Mouse (Mus musculus) adrenal gland, adult 8-10 months (tissue): ENCODE data around the gene Rad9a. TPM values are rescaled to one million over a fixed set of nuclear protein-coding genes. Genes with fewer than 3 reads are reported as not detected.

ENCODE experiments used
- microRNA-seq, 2 experiments: library from miRNA; unstranded; fragments of <30 nt; microRNA quantifications; one replicate each; pipeline ENCODE4 v1.2.0; 2022
- total RNA-seq, 4 experiments: library from RNA; stranded (reverse); gene quantifications; 2 replicates each; pipeline ENCODE4 v1.2.4; 2022

The Rad9a gene
- total RNA-seq, 4 experiments from 2014 or later: 8.7 to 14.3 (median 11.9) TPM

Small RNA genes lying within 50 kb of the gene (microRNA-seq; reads per million reads assigned to microRNA genes)
- gene Gm26115: 0 reads per million in 2 experiments

Other genes with a start within 250 kb of the Rad9a start
- 1 to 10 TPM in 2 of 4 experiments, under 1 TPM in 2; 0.11 to 1.5 (median 0.88) TPM for gene Aldh3b3, start 243.0 kb downstream of the Rad9a start, total RNA-seq
- 10 to 100 TPM in 2 of 4 experiments, 1 to 10 TPM in 2; 4.5 to 15.8 (median 9.7) TPM for gene Aldh3b2, start 229.3 kb downstream of the Rad9a start, total RNA-seq
- 10 to 100 TPM; 17.9 to 37.7 (median 23.4) TPM for gene Acy3, start 215.1 kb downstream of the Rad9a start, total RNA-seq
- gene Tbx10, start 208.9 kb downstream of the Rad9a start, total RNA-seq: not detected
- 10 to 100 TPM; 22.8 to 27.3 (median 24.7) TPM for gene Nudt8, start 201.1 kb downstream of the Rad9a start, total RNA-seq
- 1 to 10 TPM in 3 of 4 experiments, under 1 TPM in 1; 0.61 to 1.7 (median 1.3) TPM for gene Gm49405, start 201.0 kb downstream of the Rad9a start, total RNA-seq
- gene Doc2g, start 198.3 kb downstream of the Rad9a start, total RNA-seq: 1 to 10 TPM; 1.5 to 2.5 (median 1.7) TPM
- 100 to 1,000 TPM; 235 to 340 (median 280) TPM for gene Ndufv1, start 188.9 kb downstream of the Rad9a start, total RNA-seq
- 100 to 1,000 TPM; 366 to 409 (median 394) TPM for gene Gstp1, start 163.7 kb downstream of the Rad9a start, total RNA-seq
- 10 to 100 TPM; 45.4 to 79.1 (median 67.8) TPM for gene Gstp2, start 155.6 kb downstream of the Rad9a start, total RNA-seq
- 1 to 10 TPM in 1 of 4 experiments, under 1 TPM in 3; 0.56 to 1.1 (median 0.77) TPM for gene Gstp3, start 142.1 kb downstream of the Rad9a start, total RNA-seq
- not detected for gene Cabp2, start 120.1 kb downstream of the Rad9a start, total RNA-seq
- gene Cdk2ap2, start 104.5 kb downstream of the Rad9a start, total RNA-seq: 100 to 1,000 TPM; 100 to 146 (median 129) TPM
- gene Pitpnm1, start 101.7 kb downstream of the Rad9a start, total RNA-seq: 100 to 1,000 TPM in 1 of 4 experiments, 10 to 100 TPM in 3; 57.1 to 119 (median 84.1) TPM
- 100 to 1,000 TPM; 129 to 143 (median 134) TPM for gene Aip, start 75.8 kb downstream of the Rad9a start, total RNA-seq
- gene Gpr152, start 61.9 kb downstream of the Rad9a start, total RNA-seq: under 1 TPM in 2 of 4 experiments, not detected in 2; 0.06 to 0.08 TPM
- gene Cabp4, start 57.6 kb downstream of the Rad9a start, total RNA-seq: under 1 TPM; 0.23 to 0.59 (median 0.39) TPM
- 100 to 1,000 TPM; 174 to 210 (median 184) TPM for gene Coro1b, start 53.0 kb downstream of the Rad9a start, total RNA-seq
- gene Ptprcap, start 48.1 kb downstream of the Rad9a start, total RNA-seq: 1 to 10 TPM; 2.2 to 4.4 (median 3.4) TPM
- 10 to 100 TPM; 29.2 to 53.0 (median 46.7) TPM for gene Rps6kb2, start 38.3 kb downstream of the Rad9a start, total RNA-seq
- 1 to 10 TPM; 3.6 to 6.8 (median 5.2) TPM for gene Carns1, start 26.2 kb downstream of the Rad9a start, total RNA-seq
- 1 to 10 TPM; 1.6 to 2.8 (median 1.9) TPM for gene Tbc1d10c, start 10.4 kb downstream of the Rad9a start, total RNA-seq
- 100 to 1,000 TPM; 371 to 396 (median 387) TPM for gene Ppp1ca, start 9.6 kb downstream of the Rad9a start, total RNA-seq
- 10 to 100 TPM in 1 of 4 experiments, 1 to 10 TPM in 3; 4.5 to 14.4 (median 7.6) TPM for gene Clcf1, start 12.6 kb upstream of the Rad9a start, total RNA-seq
- gene AC109138.7, start 12.7 kb upstream of the Rad9a start, total RNA-seq: not detected
- 10 to 100 TPM; 39.0 to 53.5 (median 52.4) TPM for gene Pold4, start 30.2 kb upstream of the Rad9a start, total RNA-seq
- 10 to 100 TPM; 30.8 to 55.1 (median 46.6) TPM for gene Ssh3, start 67.5 kb upstream of the Rad9a start, total RNA-seq
- 10 to 100 TPM in 1 of 4 experiments, 1 to 10 TPM in 3; 4.3 to 10.6 (median 6.8) TPM for gene Ankrd13d, start 81.5 kb upstream of the Rad9a start, total RNA-seq
- gene Grk2, start 104.6 kb upstream of the Rad9a start, total RNA-seq: 10 to 100 TPM; 42.3 to 71.6 (median 53.0) TPM
- 100 to 1,000 TPM in 3 of 4 experiments, 10 to 100 TPM in 1; 88.6 to 150 (median 124) TPM for gene Kdm2a, start 196.6 kb upstream of the Rad9a start, total RNA-seq
- gene Rhod, start 237.8 kb upstream of the Rad9a start, total RNA-seq: 10 to 100 TPM; 29.8 to 48.0 (median 39.3) TPM